Mouse (Mus musculus) splenic B cell, adult 2 months (primary cell): Measurements from ENCODE around the gene Dennd1a.

Experiments used
- DNase-seq: peaks from one replicate; pipeline ENCODE4 v3.0.0-alpha.2; 2011; ENCODE audit warnings: low read depth, low spot score
- H3K27me3 ChIP-seq: 2 replicates; pipeline ENCODE4 v1.6.1; 2012; ENCODE audit warnings: mild to moderate bottlenecking, low read length, moderate library complexity, mixed read lengths; ENCODE audit not compliant: control insufficient read depth, poor library complexity, insufficient read depth, severe bottlenecking
- H3K36me3 ChIP-seq: 2 replicates; pipeline ENCODE4 v1.6.1; 2012; ENCODE audit warnings: mild to moderate bottlenecking, low read length, moderate library complexity, mixed read lengths; ENCODE audit not compliant: control insufficient read depth, poor library complexity, insufficient read depth, severe bottlenecking

The Dennd1a gene

DNA sequence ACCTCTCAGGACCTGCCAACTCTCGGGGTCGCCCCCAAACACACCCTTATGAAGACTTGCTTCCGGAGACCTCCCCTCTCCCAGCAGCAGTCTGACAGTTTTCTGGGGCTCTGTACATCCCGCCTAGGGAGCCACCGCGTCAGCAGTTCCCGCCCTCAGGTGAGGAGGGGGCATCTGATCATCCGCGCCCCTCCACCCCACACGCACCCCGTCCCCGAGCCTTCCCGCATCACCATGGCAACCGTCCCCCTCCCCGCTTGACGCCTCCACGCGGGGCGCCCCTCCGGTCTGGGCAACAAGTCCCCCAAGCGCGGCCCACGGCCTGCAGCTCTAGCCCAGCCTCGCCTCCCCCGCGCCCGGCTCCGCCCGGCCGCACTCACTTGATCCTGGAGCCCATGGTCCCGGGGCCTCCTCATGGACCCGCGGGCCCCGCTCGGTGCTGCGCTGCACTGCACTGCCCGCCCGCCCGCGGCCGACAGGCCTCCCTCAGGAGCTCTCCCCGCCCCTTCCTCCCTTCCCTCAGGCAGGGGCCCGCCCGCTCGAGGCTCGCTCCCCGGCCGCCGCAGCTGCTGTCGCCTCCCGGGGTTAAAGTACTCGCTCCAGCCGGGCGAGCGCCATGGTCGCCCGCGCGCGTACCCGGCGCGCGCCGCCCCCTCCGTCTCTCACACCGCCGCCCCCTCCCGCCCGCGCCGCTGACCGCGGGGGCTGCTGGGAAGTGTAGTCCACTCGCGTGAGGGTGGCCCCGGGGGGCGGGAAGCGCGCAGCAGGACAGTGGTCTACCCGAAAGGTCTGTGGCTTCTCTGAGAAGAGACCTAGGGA lies at the start of gene Dennd1a:
Gene Dennd1a, minus strand, starts transcription at position 658 of the 819 bp plus-strand sequence.
- H3K27me3 ChIP-seq, result no peaks in the 10 kb centered on the region
- H3K36me3 ChIP-seq, result no peaks in the 10 kb centered on the region
- DNase-seq, result peak; percentile 85

DNA sequence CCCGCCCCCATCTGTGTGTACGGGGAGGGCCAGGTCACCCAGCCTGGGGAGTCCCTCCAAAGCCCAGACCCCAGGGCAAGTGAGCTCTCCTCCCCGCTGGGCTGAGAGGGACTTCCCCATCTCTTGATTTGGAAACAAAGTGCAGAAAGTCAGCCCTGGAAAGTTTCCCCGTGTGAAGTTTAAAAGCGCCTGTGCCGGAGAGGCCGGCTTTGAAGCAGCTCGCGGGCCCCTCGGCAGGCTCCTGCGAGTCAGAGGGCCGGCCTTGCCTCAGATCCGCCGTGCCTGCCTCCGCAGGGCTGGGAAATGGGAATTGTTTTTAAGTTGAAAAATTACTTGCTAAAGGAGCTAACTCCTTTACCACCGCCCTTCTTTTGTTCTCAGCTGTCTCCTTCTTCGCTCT lies 49.4 kb upstream of the Dennd1a start:
- no peaks in the 10 kb centered on the region for H3K36me3 ChIP-seq
- DNase-seq, result peak; percentile 18
- peaks cover 2% of the 10 kb centered on the region for H3K27me3 ChIP-seq

DNA sequence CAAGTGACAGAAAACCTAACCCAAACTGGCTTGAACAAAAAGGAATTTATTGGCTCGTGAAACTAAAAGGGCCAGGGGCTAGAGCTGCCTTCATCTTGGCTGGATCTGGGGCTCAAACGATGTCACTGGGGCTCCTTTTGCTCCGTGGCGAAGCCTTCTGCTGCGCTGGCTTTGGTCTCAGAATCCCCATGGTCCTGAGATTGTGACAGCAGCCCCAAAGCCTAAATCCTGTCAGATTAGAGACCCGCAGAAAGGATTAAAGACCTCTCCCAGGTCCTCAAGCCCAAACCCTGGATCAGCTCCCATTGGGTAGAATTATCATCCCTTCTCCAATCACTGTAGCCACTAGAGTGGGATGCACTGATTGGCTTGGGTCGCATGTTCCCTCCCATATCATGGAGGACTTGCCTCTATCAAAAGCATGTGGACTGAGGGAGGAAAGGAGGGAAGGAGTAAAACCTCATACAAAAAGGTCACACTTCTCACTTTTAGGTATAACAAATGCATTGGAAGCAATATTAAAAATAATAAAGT lies 46.5 kb upstream of the Dennd1a start:
- Histone ChIP-seq H3K27me3 (peaks cover 2% of the 10 kb centered on the region; the same call in 1 of the 2 replicates), H3K36me3 (no peaks in the 10 kb centered on the region)
- no peak for DNase-seq

DNA sequence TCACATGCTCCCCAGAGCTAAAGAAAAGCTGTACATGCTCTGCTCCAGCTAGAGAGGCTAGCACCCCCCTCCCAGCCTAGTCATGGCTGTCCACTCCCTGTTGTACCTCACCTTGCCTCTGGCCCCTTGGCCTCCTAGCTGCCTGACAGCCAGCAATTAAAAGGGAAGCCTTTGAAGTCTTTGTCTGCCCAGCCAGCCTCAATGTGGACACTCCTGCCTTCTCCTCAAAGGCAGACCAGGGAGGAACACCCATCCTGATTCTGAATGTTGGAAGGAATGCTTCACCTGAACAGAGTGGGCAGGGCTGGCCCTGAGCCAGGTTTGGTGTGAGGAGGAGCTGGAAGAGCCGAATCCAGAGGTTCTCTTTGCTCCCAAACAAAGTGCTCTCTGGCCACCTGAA lies 39.5 kb upstream of the Dennd1a start:
- Histone ChIP-seq H3K36me3 (no peaks in the 10 kb centered on the region), H3K27me3 (no peaks in the 10 kb centered on the region)
- DNase-seq, result no peak

DNA sequence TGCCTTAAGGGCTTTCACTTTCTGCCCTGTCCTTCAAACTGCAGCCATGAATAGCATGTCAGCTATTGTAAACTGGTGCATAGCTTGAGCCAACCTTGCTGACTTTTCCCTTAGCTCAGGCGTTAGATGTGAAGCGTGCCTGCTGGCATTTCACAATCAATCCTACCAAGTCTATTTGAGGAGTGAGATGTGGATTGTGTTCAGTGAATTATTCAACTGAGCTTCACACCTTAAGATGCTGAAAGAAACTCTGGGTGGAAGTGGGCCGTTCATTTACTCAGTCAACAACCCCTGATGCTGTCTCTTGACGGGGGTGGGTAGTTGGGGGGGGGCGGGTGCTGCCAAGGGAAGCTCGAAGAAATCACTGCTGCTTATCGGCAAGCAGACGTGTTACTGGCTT lies 36.2 kb upstream of the Dennd1a start:
- Histone ChIP-seq H3K27me3 (no peaks in the 10 kb centered on the region), H3K36me3 (no peaks in the 10 kb centered on the region)
- no peak for DNase-seq

DNA sequence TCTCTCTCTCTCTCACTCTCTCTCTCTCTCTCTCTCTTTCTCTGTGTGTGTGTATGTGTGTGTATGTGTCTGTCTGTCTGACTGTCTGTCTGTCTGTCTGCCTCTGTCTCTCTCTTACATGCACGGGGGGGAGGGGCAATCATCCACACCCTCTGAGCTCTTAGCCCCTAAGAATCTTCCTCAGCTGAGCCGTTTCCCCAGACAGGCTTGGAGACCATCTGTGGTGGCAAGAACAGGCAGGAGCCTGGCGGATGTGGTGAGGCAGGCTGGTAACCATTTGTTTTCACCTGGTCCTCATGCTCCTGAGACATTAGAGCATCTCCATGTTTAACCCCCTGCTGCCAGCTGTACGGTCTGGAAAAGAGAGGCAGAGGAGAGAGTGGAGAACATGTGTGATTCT lies 33.7 kb upstream of the Dennd1a start:
- no peaks in the 10 kb centered on the region for H3K27me3 ChIP-seq
- no peaks in the 10 kb centered on the region for H3K36me3 ChIP-seq
- no peak for DNase-seq

DNA sequence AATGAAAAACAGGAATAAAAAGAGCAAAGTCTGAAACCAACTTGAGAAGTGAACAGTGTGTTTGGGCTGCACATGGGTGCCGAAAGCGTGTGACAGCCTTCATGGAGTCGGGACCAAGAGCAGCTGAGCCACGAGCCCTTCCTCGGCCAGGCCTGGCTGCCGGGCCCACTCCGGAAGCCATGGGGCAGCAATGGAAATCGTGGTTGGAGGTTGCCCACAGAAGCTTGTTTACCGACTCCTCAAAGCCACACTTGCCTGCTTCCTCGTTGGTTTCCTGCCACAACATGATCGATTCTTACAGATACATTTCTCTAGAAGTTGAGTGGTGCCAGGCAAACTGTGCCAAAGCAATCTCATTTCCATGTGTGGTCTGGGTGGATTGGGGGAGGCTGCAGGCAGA lies 31.9 kb upstream of the Dennd1a start:
- no peaks in the 10 kb centered on the region for H3K36me3 ChIP-seq
- H3K27me3 ChIP-seq, result no peaks in the 10 kb centered on the region
- no peak for DNase-seq

DNA sequence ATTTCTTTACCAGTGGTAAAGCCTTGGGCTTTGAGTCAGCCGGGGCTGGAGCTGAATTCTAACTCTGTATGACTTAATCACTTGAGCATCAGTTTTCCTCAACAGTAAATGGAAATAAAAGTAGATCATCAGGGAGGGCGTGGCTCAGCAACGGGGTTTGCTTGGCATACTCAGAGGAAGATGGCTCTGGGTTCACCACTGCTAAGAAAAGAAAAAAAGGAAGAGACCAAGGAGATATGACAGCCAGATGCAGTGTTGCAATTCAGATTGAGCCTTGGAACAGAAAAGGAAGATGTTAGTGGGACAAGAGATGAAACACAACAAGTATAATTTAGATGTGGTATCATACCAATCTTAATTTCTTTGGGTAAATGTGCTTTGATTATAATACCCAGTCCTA lies 26.2 kb upstream of the Dennd1a start:
- H3K36me3 ChIP-seq, result no peaks in the 10 kb centered on the region
- DNase-seq, result no peak
- no peaks in the 10 kb centered on the region for H3K27me3 ChIP-seq

DNA sequence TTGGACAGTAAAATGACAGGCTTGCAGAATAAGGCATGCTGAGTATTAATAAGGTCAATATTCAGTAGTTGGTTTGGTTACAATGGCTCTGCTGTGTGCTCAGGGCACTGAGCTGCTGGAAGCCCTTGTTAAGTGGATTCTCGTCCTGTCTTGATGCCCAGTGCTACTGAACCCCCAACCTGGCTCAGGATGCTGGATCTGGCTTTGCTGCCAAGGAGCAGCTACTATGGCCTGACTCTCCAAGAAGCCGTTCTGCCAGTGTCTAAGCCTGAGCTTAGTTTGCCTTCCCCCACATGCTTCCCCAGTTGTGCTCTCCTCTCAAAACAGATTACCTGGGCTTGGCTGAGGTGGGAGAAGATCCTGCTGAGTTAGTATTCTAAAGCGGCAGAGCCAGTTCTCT lies 25.7 kb upstream of the Dennd1a start:
- H3K36me3 ChIP-seq, result no peaks in the 10 kb centered on the region
- DNase-seq, result no peak
- H3K27me3 ChIP-seq, result no peaks in the 10 kb centered on the region

DNA sequence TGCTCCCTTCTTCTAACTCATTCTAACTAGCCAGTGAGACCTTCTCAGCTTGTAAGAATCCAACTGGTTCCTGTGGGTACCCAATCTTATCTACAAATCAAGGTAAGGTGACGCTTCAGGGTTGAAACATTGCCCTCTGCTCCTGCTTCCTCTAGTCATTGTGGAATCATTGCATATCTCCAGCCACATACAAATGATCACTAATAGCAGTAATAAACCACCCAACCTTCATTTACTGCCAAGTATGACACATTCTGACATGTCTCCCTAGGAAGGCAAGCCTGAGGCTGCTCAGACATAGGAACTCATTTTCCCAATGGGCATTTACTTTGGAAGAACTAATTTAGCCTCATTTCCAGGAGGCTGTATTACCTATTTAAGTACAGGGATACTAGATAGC lies 18.0 kb upstream of the Dennd1a start:
- no peak for DNase-seq
- Histone ChIP-seq H3K27me3 (no peaks in the 10 kb centered on the region), H3K36me3 (no peaks in the 10 kb centered on the region)

DNA sequence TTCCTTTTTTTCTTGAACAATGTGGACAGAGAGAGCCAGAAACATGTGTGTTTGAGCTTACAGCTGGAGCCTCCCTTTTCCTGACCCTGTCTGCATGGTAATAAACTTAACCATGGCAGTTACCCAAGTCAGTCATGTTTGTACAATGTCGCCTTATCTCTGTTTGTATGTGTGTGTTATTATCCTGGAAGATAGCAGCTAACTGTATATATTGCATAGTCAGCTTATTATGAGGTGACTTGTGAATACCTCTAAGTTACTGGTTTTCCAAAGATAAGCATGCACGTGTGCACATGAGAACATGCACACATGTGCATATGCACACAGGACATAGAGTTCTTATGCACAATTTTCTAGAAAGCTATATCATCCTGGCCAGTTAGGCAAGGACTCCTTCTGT lies 13.8 kb upstream of the Dennd1a start:
- no peaks in the 10 kb centered on the region for H3K27me3 ChIP-seq
- DNase-seq, result no peak
- no peaks in the 10 kb centered on the region for H3K36me3 ChIP-seq

DNA sequence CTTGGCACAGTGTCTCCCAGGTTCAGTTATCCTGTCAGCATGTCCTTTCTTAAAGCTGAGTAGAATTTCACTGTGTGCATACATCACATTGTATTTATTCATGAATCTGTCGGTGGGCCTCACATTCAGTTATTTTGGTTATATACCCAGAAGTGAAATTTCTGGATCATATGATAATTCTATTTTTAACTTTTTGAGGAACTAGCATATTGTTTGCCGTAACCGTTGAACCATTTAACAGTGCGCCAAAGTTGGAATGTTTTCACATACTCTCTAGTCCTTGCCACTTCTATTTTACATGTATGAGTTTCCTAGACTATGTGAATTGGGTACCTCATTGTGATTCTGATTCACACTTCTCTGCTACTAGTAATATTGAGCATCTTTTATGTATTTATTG lies 8.7 kb upstream of the Dennd1a start:
- DNase-seq, result no peak
- Histone ChIP-seq H3K27me3 (no peaks in the 10 kb centered on the region), H3K36me3 (no peaks in the 10 kb centered on the region)

DNA sequence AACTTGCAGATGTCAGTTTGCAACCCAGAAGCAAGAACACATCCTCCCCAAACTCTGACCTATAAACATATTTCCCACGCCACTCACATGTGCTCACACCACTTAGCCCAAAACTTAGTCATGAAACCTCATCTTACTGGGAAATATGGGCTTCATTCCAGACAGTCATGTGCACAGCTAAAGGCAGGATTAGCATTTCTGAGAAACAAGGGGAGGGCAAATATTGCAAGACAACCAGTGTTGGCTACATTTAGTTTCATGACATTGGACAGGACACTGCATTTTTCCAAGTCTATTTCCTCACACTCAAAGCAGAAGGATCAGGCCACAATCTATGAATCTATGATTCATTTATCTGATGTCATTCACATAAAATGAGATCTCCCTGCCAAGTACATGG lies 4.3 kb upstream of the Dennd1a start:
- H3K36me3 ChIP-seq, result no peaks in the 10 kb centered on the region
- no peak for DNase-seq
- H3K27me3 ChIP-seq, result no peaks in the 10 kb centered on the region

DNA sequence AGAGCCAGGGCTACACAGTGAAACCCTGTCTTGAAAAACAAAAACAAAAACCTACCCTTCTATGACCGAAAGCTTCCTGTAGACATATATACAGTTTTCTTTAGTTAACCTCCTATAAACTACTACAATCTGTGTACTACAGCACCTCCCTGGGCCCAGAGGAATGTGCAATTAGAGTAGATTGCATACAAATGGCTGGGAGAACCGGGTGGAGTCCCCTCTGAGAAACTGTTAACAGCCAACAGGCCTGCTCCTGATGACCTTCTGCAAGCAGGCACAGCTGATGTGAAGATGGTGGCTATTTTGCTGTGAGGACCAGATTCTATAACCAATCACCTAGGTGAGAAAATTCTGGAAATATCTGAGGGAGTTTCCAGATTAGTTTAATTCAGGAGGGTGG lies 1.0 kb upstream of the Dennd1a start:
- DNase-seq, result no peak
- H3K36me3 ChIP-seq, result no peaks in the 10 kb centered on the region
- H3K27me3 ChIP-seq, result no peaks in the 10 kb centered on the region

DNA sequence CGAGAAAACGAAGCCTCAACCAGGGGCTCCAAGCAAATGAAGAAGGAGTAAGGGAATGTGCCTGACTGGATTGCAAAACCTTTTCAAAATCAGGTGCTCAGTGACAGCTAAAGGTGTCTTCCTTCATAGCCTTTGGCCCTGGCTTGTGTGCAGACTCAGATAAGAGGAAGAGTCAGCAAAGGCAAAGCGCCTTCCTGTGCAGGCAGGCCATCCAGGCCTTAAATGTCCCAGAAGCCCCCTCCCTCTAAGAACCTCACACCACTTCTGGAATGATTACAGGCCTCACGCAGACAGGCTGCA lies 807 bp downstream of the Dennd1a start:
- DNase-seq, result peak; percentile 30
- Histone ChIP-seq H3K27me3 (no peaks in the 10 kb centered on the region), H3K36me3 (no peaks in the 10 kb centered on the region)
